24 mouse cellular contexts compared by ENCODE assay signal in genomic region chr5:101497698-101498048, GRCm38 (mm10).
DNase-seq lines count a peak whose midpoint lies in the region; ATAC-seq lines count a peak whose summit lies in the region.
"Had no signal": no experiment of that assay in that cellular context is flagged by ENCODE, and none has a peak within 500 bp of the region (broad histone marks: within the 10 kb centered on the region; RNA-seq: fewer than 3 reads in every experiment).

No protein-coding gene starts in this region.

- peaks cover 16% of the 10 kb centered on the region for H3K4me1 ChIP-seq in hindbrain, embryonic 10.5 days (replicated peaks)
- peaks cover 7% of the 10 kb centered on the region for H3K4me1 ChIP-seq in hindbrain, embryonic 12.5 days
- no peaks in the 10 kb centered on the region for H3K4me1 ChIP-seq in midbrain, embryonic 15.5 days
- H3K4me1 ChIP-seq in midbrain, embryonic 11.5 days (ENCODE audit: control insufficient read depth, insufficient read depth, low read length): no peaks in the 10 kb centered on the region
- peaks cover 16% of the 10 kb centered on the region for H3K4me1 ChIP-seq in hindbrain, embryonic 13.5 days (replicated peaks)
- H3K4me1 ChIP-seq in hindbrain, embryonic 16.5 days (ENCODE audit: control insufficient read depth, insufficient read depth, low read depth, low read length): peaks cover 5% of the 10 kb centered on the region
- H3K4me1 ChIP-seq: embryonic facial prominence, embryonic 10.5 days; embryonic facial prominence, embryonic 13.5 days; forebrain, embryonic 12.5 days; heart, embryonic 10.5 days; heart, embryonic 13.5 days had no signal

- H3K36me3 ChIP-seq in hindbrain, embryonic 10.5 days: no peaks in the 10 kb centered on the region
- no peaks in the 10 kb centered on the region for H3K36me3 ChIP-seq in hindbrain, embryonic 12.5 days
- no peaks in the 10 kb centered on the region for H3K36me3 ChIP-seq in midbrain, embryonic 15.5 days (replicated peaks)
- H3K36me3 ChIP-seq in midbrain, embryonic 11.5 days (ENCODE audit: control insufficient read depth, insufficient read depth, low read length): no peaks in the 10 kb centered on the region
- H3K36me3 ChIP-seq in hindbrain, embryonic 13.5 days: no peaks in the 10 kb centered on the region
- no peaks in the 10 kb centered on the region for H3K36me3 ChIP-seq in hindbrain, embryonic 16.5 days (ENCODE audit: control insufficient read depth, insufficient read depth, low read length)
- H3K36me3 ChIP-seq: embryonic facial prominence, embryonic 10.5 days; embryonic facial prominence, embryonic 13.5 days; forebrain, embryonic 12.5 days; forebrain, embryonic 15.5 days; heart, embryonic 10.5 days; heart, embryonic 13.5 days had no signal

- H3K4me3 ChIP-seq in hindbrain, embryonic 10.5 days: no peak overlapping the region
- no peak overlapping the region for H3K4me3 ChIP-seq in hindbrain, embryonic 12.5 days
- no peak overlapping the region for H3K4me3 ChIP-seq in midbrain, embryonic 15.5 days
- H3K4me3 ChIP-seq in midbrain, embryonic 11.5 days (ENCODE audit: low read depth, low read length): no peak overlapping the region
- no peak overlapping the region for H3K4me3 ChIP-seq in hindbrain, embryonic 13.5 days
- no peak overlapping the region for H3K4me3 ChIP-seq in hindbrain, embryonic 16.5 days (ENCODE audit: low read length)
- H3K4me3 ChIP-seq: embryonic facial prominence, embryonic 10.5 days; embryonic facial prominence, embryonic 13.5 days; erythroblast, embryonic 14.5 days; forebrain, embryonic 12.5 days; forebrain, embryonic 15.5 days; heart, adult 2 months; heart, embryonic 10.5 days; heart, embryonic 13.5 days had no signal

- peaks cover 29% of the 10 kb centered on the region for H3K27me3 ChIP-seq in hindbrain, embryonic 10.5 days (ENCODE audit: insufficient read depth, poor library complexity, severe bottlenecking)
- H3K27me3 ChIP-seq in hindbrain, embryonic 12.5 days: peaks cover 39% of the 10 kb centered on the region
- peaks cover 12% of the 10 kb centered on the region for H3K27me3 ChIP-seq in midbrain, embryonic 15.5 days (replicated peaks)
- no peaks in the 10 kb centered on the region; the same call in 1 of the 2 replicates for H3K27me3 ChIP-seq in midbrain, embryonic 11.5 days (ENCODE audit: control insufficient read depth, insufficient read depth, low read length)
- peaks cover 74% of the 10 kb centered on the region for H3K27me3 ChIP-seq in hindbrain, embryonic 13.5 days
- peaks cover 6% of the 10 kb centered on the region for H3K27me3 ChIP-seq in hindbrain, embryonic 16.5 days (replicated peaks; ENCODE audit: control insufficient read depth, insufficient read depth, low read length)
- H3K27me3 ChIP-seq: embryonic facial prominence, embryonic 13.5 days; forebrain, embryonic 15.5 days; heart, embryonic 13.5 days had no signal

- ATAC-seq in hindbrain, embryonic 12.5 days (ENCODE audit: low FRiP score): no peak
- ATAC-seq in midbrain, embryonic 15.5 days (replicated peaks): 0 out of 2 replicates have a peak, but pooled peaks have one; percentile 14
- ATAC-seq in midbrain, embryonic 11.5 days (ENCODE audit: low FRiP score): no peak
- ATAC-seq in hindbrain, embryonic 13.5 days (ENCODE audit: low FRiP score): peak; percentile 63
- peak; percentile 52; the same call in 1 of the 2 replicates for ATAC-seq in hindbrain, embryonic 16.5 days
- ATAC-seq: activated CD4-positive, CD25-positive, alpha-beta regulatory T cell, adult 4 months; forebrain, embryonic 15.5 days had no signal

- H3K27ac ChIP-seq in hindbrain, embryonic 10.5 days: peak overlapping the region; percentile 26; the same call in 1 of the 2 replicates
- no peak overlapping the region for H3K27ac ChIP-seq in hindbrain, embryonic 12.5 days
- no peak overlapping the region for H3K27ac ChIP-seq in midbrain, embryonic 15.5 days
- H3K27ac ChIP-seq in midbrain, embryonic 11.5 days (ENCODE audit: low read depth, low read length): no peak overlapping the region
- peak overlapping the region; percentile 65 for H3K27ac ChIP-seq in hindbrain, embryonic 13.5 days
- no peak overlapping the region for H3K27ac ChIP-seq in hindbrain, embryonic 16.5 days (ENCODE audit: low read depth, low read length)
- H3K27ac ChIP-seq: embryonic facial prominence, embryonic 10.5 days; embryonic facial prominence, embryonic 13.5 days; forebrain, embryonic 12.5 days; forebrain, embryonic 15.5 days; heart, adult 2 months; heart, embryonic 10.5 days; heart, embryonic 13.5 days had no signal

- 86% methylated on average over 14 of the region's 14 CpGs for WGBS in hindbrain, embryonic 10.5 days
- 66% methylated on average over 14 of the region's 14 CpGs for WGBS in hindbrain, embryonic 12.5 days
- WGBS in midbrain, embryonic 15.5 days: 86% methylated on average over 14 of the region's 14 CpGs
- 96% methylated on average over 14 of the region's 14 CpGs for WGBS in midbrain, embryonic 11.5 days
- WGBS in hindbrain, embryonic 13.5 days: 60% methylated on average over 14 of the region's 14 CpGs
- whole genome bisulfite sequencing in hindbrain, embryonic 16.5 days: 70% methylated on average over 14 of the region's 14 CpGs

- H3K9me3 ChIP-seq in hindbrain, embryonic 10.5 days: no peaks in the 10 kb centered on the region
- H3K9me3 ChIP-seq in hindbrain, embryonic 12.5 days (replicated peaks): no peaks in the 10 kb centered on the region
- no peaks in the 10 kb centered on the region for H3K9me3 ChIP-seq in midbrain, embryonic 15.5 days
- no peaks in the 10 kb centered on the region for H3K9me3 ChIP-seq in midbrain, embryonic 11.5 days (ENCODE audit: control insufficient read depth, low read length)
- no peaks in the 10 kb centered on the region for H3K9me3 ChIP-seq in hindbrain, embryonic 13.5 days
- no peaks in the 10 kb centered on the region for H3K9me3 ChIP-seq in hindbrain, embryonic 16.5 days (ENCODE audit: control insufficient read depth, low read length)
- H3K9me3 ChIP-seq: embryonic facial prominence, embryonic 10.5 days; embryonic facial prominence, embryonic 13.5 days; forebrain, embryonic 12.5 days; forebrain, embryonic 15.5 days; heart, embryonic 10.5 days; heart, embryonic 13.5 days had no signal

- no peak overlapping the region for H3K4me2 ChIP-seq in hindbrain, embryonic 12.5 days (replicated peaks)
- no peak overlapping the region for H3K4me2 ChIP-seq in midbrain, embryonic 15.5 days
- no peak overlapping the region for H3K4me2 ChIP-seq in midbrain, embryonic 11.5 days
- peak overlapping the region; percentile 2; the same call in 1 of the 2 replicates for H3K4me2 ChIP-seq in hindbrain, embryonic 13.5 days
- H3K4me2 ChIP-seq in hindbrain, embryonic 16.5 days (ENCODE audit: low read length): no peak overlapping the region
- H3K4me2 ChIP-seq: embryonic facial prominence, embryonic 13.5 days; forebrain, embryonic 12.5 days; forebrain, embryonic 15.5 days; heart, embryonic 13.5 days had no signal

- no peak overlapping the region for H3K9ac ChIP-seq in hindbrain, embryonic 12.5 days
- H3K9ac ChIP-seq in midbrain, embryonic 15.5 days: no peak overlapping the region
- no peak overlapping the region for H3K9ac ChIP-seq in midbrain, embryonic 11.5 days (ENCODE audit: low read length)
- H3K9ac ChIP-seq in hindbrain, embryonic 13.5 days: no peak overlapping the region
- no peak overlapping the region for H3K9ac ChIP-seq in hindbrain, embryonic 16.5 days (ENCODE audit: low read depth, low read length)
- H3K9ac ChIP-seq: embryonic facial prominence, embryonic 13.5 days; forebrain, embryonic 12.5 days; forebrain, embryonic 15.5 days; heart, embryonic 13.5 days had no signal

- no peak for DNase-seq in hindbrain, embryonic 10.5 days (ENCODE audit: low spot score)
- DNase-seq in midbrain, embryonic 11.5 days (ENCODE audit: low spot score, missing footprints): no peak
- no peak for DNase-seq in right cerebral cortex, postnatal 36 days (ENCODE audit: low spot score in 2 of 2)
- DNase-seq: adrenal gland, adult 8-10 months; adrenal gland, postnatal 25 days; cerebellum, adult 11-12 months; cerebellum, adult 8-10 months; cerebellum, postnatal 36 days; gastrocnemius, postnatal 25 days; heart, adult 2 months; heart, postnatal 14 days; heart, postnatal 4 days had no signal

Comparison
In these comparisons a context has a peak if more than half of its experiments do, and no peak if none do; other contexts are left out.
1. H3K27ac ChIP-seq: peak in hindbrain, embryonic 10.5 days (single experiment) and hindbrain, embryonic 13.5 days (single experiment); none in hindbrain, embryonic 12.5 days (single experiment), midbrain, embryonic 15.5 days (single experiment), midbrain, embryonic 11.5 days (single experiment) and hindbrain, embryonic 16.5 days (single experiment).
2. ATAC-seq: peak in midbrain, embryonic 15.5 days (single experiment), hindbrain, embryonic 13.5 days (single experiment) and hindbrain, embryonic 16.5 days (single experiment); none in hindbrain, embryonic 12.5 days (single experiment) and midbrain, embryonic 11.5 days (single experiment).